Mouse (Mus musculus): Measurements from ENCODE around the gene Txndc12.

The Txndc12 gene

DNA sequence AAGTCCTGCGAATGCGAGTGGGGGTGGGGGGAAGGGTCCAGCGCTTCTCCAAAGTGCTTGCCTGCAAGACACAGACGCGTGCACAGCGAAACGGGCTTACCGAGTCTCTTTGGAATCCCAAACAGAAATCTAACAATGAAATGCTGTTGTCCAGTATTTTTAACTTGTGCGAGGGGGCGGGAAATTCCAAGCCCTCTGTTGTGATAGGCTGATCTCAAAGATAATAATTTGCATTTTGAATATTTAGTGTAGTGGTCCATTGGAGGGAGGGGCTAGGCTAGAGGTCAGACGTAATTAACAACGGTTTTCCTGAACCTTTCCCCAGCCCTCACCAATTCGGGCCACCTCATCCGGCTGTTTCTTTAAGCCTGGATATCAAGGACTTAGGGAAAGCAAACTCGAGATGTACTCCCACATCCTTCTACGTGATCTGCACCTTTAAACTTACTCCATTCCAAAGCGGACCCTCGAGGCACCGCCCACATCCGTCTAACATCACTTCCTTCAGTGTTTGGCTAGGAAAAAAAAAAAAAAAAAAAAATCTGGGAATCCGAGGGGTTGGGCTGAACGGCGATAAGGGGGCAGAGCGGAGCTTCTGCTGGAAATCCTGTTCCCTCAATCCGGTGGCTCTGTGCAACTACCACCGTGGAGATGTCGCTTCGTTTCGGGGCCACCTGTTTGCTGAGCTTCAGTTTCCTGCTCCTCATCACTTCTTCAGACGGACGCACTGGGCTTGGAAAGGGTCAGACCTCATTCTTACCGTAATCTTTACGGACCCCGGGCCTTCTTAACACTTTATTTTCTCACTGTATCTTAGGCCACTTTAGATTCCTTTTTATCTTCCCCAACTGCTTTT is at the start of gene Txndc12:
Txndc12 (plus strand) TSS at position 487 of the 856 bp plus-strand sequence.
- DNase-seq (ENCODE audit: low spot score): peak; percentile 89

DNA sequence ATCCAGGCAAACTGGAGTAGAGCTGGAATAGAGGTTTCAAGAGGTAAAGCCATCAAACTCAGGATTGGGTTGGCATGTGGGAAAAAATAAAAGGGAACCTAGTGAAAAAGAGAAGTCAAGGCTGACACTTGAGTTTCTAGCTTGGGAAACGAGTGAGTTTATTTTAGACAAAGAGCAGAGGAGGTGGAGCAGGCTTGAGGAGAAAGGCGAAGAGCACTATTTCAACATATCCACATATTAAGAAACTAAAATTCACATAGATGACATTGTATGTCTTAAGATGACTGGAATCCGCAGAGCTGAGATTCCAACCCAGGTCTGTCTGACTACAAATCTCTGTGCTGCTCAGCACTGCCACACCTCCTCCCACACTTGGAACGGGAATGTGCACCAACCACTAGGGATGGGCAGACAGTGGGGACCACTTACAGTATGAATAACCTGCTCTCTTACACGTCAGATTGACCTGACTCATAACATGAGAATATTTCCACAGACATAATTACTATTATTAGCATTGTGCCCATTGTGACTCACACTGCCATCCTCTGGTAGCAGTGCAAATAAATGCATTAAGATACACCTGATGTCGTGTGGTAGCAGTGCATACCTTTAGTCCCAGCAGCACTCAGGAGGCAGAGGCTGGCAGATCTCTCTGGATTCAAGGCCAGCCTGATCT is 45.0 kb upstream of the Txndc12 start:
- DNase-seq (ENCODE audit: low spot score): no peak

DNA sequence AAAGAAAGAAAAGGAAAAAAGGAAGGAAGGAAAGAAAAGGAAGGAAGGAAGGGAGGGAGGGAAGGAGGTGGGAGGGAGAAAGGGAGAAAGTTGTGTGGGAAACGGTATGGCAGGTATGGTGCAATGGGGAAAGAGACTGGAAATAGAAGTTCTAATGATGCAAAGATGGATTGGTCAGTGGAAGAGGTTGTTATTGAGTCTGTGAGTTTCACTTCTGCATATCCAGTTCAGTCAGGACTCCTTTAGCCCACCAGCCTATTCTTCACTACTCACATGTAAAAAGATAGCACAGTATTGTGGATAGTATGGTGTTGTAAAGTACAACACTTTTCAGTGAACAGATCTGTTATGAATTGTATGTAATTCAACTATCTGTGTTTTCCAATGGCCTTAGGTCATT is 43.9 kb upstream of the Txndc12 start:
- DNase-seq (ENCODE audit: low spot score): no peak

DNA sequence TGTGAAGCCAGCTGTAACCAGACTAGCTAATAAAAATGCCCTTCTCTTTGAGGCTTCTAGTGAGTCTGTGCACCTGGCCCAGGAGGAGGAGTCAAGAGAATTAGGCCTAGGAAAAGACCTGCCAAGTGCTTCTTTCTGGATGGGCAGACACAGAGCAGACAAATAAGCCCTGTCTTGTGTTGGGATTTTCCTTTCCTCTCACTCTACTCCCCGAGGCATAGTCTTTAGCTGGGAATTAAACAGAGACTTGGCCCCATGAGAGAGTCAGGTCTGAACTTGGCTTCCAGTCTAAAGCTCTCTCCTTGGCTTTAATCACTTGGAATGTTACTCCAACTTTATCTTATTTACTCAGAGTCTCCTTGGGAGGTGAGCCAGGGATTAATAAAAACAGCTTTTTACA is 40.5 kb upstream of the Txndc12 start:
- no peak for DNase-seq (ENCODE audit: low spot score)

GRCm38 (mm10) chr4:108796701-108797100 is 37.7 kb upstream of the Txndc12 start:
- no peak for DNase-seq (ENCODE audit: low spot score)

- DNase-seq (ENCODE audit: low spot score): peak; percentile 89
These were observed 36.1 kb upstream of the Txndc12 start for GRCm38 (mm10) chr4:108798083-108798830.

GRCm38 (mm10) chr4:108803535-108803934 is 30.9 kb upstream of the Txndc12 start:
- DNase-seq (ENCODE audit: low spot score): no peak

DNA sequence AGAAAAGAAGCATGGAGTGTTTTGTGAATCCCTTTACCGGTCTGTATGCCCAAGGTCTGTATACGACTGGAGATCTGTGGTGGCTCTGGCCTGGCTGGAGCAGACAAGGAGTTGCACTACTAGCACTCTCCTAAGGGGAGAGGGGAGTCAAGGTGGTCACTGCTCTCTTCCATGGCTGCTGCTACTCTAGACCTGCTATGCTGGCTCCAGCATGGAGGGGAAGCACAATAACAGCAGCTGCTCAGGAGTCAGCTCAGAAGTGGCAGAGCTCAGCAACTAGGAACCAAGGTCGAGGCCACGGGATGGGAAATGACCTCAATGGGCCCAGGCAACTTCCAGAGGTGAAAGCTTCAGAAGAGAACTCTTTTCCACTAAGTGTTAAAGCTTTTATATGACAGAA is 23.3 kb upstream of the Txndc12 start:
- DNase-seq (ENCODE audit: low spot score): no peak

DNA sequence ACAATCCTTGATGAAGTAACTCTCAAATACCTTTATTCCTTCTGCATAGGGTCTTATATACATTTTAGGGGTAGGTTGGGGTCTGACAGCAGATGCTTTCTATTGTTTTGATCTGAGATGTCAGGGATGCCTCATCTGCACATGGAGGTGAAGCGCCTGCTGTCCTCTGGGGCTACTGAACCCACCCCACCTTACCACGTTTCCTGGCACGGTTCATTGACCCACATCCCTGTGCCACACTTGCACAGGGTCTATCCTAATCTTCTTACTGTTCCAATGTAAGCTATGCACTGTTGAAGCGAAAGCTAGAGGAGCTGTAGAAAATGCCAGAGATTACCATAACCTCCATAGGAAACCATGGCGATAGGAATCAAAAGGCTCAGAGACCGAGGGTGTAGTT is 22.9 kb upstream of the Txndc12 start:
- no peak for DNase-seq (ENCODE audit: low spot score)

GRCm38 (mm10) chr4:108825677-108826076 is 8.7 kb upstream of the Txndc12 start:
- DNase-seq (ENCODE audit: low spot score): no peak

GRCm38 (mm10) chr4:108826096-108826495 is 8.3 kb upstream of the Txndc12 start:
- no peak for DNase-seq (ENCODE audit: low spot score)

- no peak for DNase-seq (ENCODE audit: low spot score)
These were observed 7.8 kb upstream of the Txndc12 start for GRCm38 (mm10) chr4:108826643-108827042.

DNA sequence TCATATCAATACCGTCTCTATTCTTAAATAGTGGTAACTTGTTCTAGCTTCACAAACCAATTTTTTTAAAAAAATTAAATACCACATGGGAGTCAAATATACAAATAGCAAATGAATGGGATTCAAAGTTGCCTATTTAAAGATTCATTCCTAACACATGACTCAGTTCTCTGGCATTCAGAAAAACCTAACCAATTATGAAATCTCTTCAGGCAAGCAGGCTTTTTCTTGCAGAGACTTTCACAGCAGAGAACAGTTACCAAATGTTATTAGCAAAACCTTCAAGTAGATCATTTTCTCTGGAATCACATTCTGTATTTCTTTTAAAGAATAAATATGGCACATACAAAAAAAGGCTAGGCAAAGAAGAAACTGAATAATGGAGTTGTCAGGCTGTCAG is 3.7 kb upstream of the Txndc12 start:
- no peak for DNase-seq (ENCODE audit: low spot score)

GRCm38 (mm10) chr4:108832916-108833827 is 1.2 kb upstream of the Txndc12 start, which contains the start of gene Btf3l4:
Btf3l4 (minus strand) TSS chr4:108833614.
- peak; percentile 93 for DNase-seq (ENCODE audit: low spot score)

GRCm38 (mm10) chr4:108833828-108834114 is 630 bp upstream of the Txndc12 start:
- no peak for DNase-seq (ENCODE audit: low spot score)

DNA sequence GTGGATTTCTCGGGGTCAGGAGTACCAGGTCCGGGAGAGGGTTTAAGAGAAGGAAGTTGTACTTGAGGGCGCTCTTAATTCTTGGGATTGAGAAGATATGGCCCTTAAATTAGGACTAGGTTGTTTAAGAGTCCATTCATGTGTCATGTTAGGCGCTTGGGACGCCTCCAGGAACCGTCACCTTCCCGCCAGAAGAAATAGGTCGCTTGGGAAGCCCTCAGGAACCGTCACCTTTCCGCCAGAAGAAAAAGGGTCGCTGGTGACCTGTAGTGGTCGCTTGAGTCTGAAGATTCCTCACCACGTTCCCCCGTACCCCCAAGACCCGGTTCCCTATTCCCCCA is 540 bp downstream of the Txndc12 start:
- no peak for DNase-seq (ENCODE audit: low spot score)

DNA sequence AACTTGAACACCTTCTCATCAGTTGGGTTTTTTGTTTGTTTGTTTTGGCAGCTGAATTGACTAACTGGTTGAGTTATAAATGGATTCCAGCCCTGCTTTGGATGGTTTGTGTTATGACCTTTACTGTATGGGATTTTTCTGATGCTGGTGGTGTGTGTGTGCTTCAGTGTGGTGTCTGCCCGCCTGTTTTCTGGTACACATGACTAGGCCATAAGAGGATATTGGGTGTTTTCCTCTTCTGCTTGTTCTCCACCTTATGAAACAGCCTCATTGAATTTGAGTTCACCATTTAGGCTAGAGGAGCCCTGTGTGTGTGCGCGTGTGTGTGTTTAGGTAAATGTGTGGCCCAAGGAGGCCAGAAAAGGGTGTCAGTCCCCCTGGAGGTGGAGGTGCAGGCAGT is 1.1 kb downstream of the Txndc12 start:
- no peak for DNase-seq (ENCODE audit: low spot score)

GRCm38 (mm10) chr4:108838031-108838430 is 3.6 kb downstream of the Txndc12 start:
- no peak for DNase-seq (ENCODE audit: low spot score)

DNA sequence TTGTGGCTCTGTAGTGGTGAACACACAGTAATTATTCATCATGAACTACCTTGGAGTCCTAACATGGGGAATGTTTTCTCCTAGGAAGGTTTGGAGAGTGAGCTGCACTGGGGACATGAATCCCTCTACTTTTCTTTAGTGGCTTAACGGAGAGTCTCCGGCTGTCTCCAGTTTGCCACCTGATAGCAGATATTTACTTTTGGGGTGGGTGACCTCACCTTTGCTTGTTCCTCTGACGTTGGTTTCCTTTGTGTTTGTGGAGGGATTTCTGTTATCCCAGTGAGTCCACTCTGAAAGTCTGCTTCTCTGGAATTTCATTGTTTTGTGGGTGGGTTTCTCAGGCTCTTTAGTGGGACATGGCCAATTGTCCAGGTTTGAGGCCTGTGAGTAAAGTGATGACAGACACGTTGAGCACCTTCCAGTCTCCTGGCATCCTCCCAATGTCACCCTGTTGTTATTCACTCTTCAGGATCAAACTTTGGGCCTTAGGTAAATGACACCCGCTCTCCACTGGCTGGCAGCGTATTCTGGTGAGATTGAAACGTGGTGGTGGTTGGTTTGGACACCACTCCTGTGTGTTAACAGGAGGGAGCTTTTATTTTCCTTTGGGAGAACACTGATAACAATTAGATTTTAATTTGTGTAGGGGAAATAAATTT is 7.6 kb downstream of the Txndc12 start:
- no peak for DNase-seq (ENCODE audit: low spot score)

GRCm38 (mm10) chr4:108843336-108843735 is 8.9 kb downstream of the Txndc12 start:
- no peak for DNase-seq (ENCODE audit: low spot score)

DNA sequence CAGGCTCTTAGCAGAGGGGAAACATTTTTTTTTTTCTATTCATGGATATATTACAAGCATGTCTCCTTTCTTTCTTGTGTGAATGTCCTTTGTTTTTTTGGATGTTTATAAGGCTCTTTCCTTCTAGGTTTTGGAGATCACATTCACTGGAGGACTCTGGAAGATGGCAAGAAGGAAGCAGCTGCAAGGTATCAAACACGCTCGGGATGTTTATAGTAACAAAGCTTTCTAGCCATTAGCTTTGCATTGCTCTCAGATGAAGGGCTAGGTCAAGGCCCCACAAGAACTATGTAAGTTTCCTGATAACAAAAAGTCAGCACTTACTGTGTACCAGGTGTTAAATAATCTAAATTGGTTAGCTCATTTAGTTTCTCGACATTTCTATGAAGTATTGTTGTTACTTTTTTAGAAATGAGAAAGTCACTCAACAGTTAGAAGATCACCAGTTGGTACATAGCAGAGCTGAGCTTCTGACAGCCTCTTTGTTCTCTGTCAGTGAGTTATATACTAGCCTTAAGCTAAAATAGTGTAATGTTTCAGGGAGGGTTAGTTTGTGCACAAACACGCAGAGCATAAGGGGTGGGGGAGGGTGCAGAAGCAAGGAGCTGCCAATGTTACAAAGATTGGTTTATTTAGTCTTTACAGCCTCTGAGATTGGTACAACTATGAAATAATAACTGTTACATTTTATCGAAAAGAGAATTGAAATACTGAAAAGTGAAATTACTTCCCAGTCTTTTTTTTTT is 11.6 kb downstream of the Txndc12 start:
- no peak for DNase-seq (ENCODE audit: low spot score)

Data from testis, postnatal 10 days (tissue).